Mouse (Mus musculus) right cerebral cortex, adult 2 months (tissue): ENCODE measurements at regions not wholly inside any gene's neighbourhood (a gene's known extent, or its start where the extent isn't known, plus 50 kb on each side); places are given as distances from the start of the nearest gene placed in this dataset.
"Not testable (repeated sequence)": the region's sequence is repeated elsewhere in the genome, so short reads cannot be mapped to it uniquely, and the experiment has no call there.

ENCODE experiments used
- DNase-seq, 2 experiments: peaks; one replicate each; pipeline ENCODE4 v3.0.0; 2021 to 2022; ENCODE audit warnings: low spot score in 2 of 2

- DNase-seq = no peak
These were observed 150.9 kb downstream of the Tpra1 start for GRCm38 (mm10) chr6:89052758-89053460.

- DNase-seq = no peak
These were observed 152.0 kb downstream of the Tpra1 start for GRCm38 (mm10) chr6:89054060-89054459.

GRCm38 (mm10) chr6:89059431-89059975 is 157.5 kb downstream of the Tpra1 start:
- no peak for DNase-seq

- no peak for DNase-seq
These were observed 163.0 kb downstream of the Tpra1 start for GRCm38 (mm10) chr6:89064977-89065580.

- DNase-seq = no peak
These were observed 164.5 kb downstream of the Tpra1 start for GRCm38 (mm10) chr6:89066588-89066987.

GRCm38 (mm10) chr6:89068286-89068685 is 166.2 kb downstream of the Tpra1 start:
- peak; percentile 46 to 55 for DNase-seq

- DNase-seq = no peak
These were observed 167.1 kb downstream of the Tpra1 start for GRCm38 (mm10) chr6:89069108-89069507.

- DNase-seq = no peak
These were observed 168.0 kb downstream of the Tpra1 start for GRCm38 (mm10) chr6:89070011-89070410.

- DNase-seq = no peak
These were observed 169.7 kb downstream of the Tpra1 start for GRCm38 (mm10) chr6:89071766-89072165.

GRCm38 (mm10) chr6:89072569-89072968 is 170.5 kb downstream of the Tpra1 start:
- DNase-seq = no peak

GRCm38 (mm10) chr6:89081624-89082300 is 179.7 kb downstream of the Tpra1 start:
- no peak for DNase-seq

GRCm38 (mm10) chr6:89084437-89084836 is 182.4 kb downstream of the Tpra1 start:
- no peak for DNase-seq

GRCm38 (mm10) chr6:89085151-89085550 is 183.1 kb downstream of the Tpra1 start:
- peak in 1 of 2 experiments; percentile 15 for DNase-seq

- no peak for DNase-seq
These were observed 185.6 kb downstream of the Tpra1 start for GRCm38 (mm10) chr6:89087620-89088019.

- DNase-seq = peak; percentile 34 to 43
These were observed 188.0 kb downstream of the Tpra1 start for GRCm38 (mm10) chr6:89090096-89090495.

GRCm38 (mm10) chr6:89095911-89096310 is 193.9 kb downstream of the Tpra1 start:
- DNase-seq = no peak

- no peak for DNase-seq
These were observed 195.5 kb downstream of the Tpra1 start for GRCm38 (mm10) chr6:89097531-89097930.

- DNase-seq = no peak
These were observed 217.2 kb downstream of the Tpra1 start for GRCm38 (mm10) chr6:89119241-89119640.

GRCm38 (mm10) chr6:89121023-89121745 is 219.1 kb downstream of the Tpra1 start:
- no peak for DNase-seq

GRCm38 (mm10) chr6:89121746-89122070 is 219.7 kb downstream of the Tpra1 start:
- no peak for DNase-seq

GRCm38 (mm10) chr6:89125916-89126315 is 223.9 kb downstream of the Tpra1 start:
- DNase-seq = no peak

- not testable (repeated sequence) for DNase-seq
These were observed 226.1 kb downstream of the Tpra1 start for GRCm38 (mm10) chr6:89128141-89128540.
